Mouse (Mus musculus) kidney, postnatal 36 days (tissue): Measurements from ENCODE around the gene Arl2.
A peak's percentile ranks its signal among the peaks of the same experiment; 100 is the strongest.

Source experiments
- DNase-seq, 2 experiments: peaks; one replicate each; pipeline ENCODE4 v3.0.0; 2021 to 2022; ENCODE audit warnings: mixed read lengths in 2 of 2

Arl2 gene

DNA sequence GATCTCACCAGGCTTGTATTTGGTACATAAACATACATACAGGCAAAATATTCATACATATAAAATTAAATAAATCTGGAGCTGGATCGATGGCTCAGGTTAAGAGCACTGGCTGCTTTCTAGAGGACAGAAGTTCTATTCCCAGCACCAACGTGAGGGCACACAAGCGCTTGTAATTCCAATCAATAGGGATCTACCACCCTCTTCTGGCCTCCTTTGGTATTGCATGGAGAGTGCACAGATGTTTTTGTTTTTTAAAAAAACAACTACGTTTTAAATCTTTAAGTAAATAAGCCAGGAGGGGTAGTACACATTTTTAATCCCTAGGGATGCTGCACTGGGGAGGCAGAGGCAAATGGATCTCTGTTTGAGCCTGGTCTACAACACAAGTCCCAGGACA, 15.1 kb downstream of the Arl2 start:
- DNase-seq: peak; percentile 67 to 80

- no peak for DNase-seq
Measured at GRCm38 (mm10) chr19:6124898-6125297, 16.4 kb downstream of the Arl2 start.

DNA sequence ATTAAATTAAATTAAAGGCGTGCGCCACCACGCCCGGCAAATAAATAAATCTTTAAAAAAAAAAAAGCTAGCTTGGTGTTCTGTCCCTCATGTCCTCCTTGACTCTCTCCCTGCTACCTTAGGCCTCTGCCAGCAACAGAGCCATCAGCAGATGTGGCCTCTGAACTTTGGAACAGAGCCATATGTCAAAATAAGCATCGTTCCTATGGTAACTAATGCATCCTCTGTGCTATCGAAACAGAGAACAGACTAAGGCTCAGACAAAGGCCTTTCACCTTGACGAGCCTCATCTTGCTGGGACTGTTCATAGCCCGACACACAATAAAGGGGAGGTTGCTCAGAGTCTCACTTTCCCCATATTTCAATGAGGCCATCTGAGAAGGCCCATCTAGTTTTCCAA, 18.0 kb downstream of the Arl2 start:
- DNase-seq: no peak

- peak; percentile 14 to 22 for DNase-seq
Measured at GRCm38 (mm10) chr19:6121761-6122160, 19.6 kb downstream of the Arl2 start.

GRCm38 (mm10) chr19:6118677-6119185, 22.6 kb downstream of the Arl2 start:
- DNase-seq: no peak

GRCm38 (mm10) chr19:6117986-6118676, 23.2 kb downstream of the Arl2 start, which contains the start of gene Sac3d1:
Sac3d1 (minus strand) TSS chr19:6118650.
- DNase-seq: peak; percentile 92 to 93

DNA sequence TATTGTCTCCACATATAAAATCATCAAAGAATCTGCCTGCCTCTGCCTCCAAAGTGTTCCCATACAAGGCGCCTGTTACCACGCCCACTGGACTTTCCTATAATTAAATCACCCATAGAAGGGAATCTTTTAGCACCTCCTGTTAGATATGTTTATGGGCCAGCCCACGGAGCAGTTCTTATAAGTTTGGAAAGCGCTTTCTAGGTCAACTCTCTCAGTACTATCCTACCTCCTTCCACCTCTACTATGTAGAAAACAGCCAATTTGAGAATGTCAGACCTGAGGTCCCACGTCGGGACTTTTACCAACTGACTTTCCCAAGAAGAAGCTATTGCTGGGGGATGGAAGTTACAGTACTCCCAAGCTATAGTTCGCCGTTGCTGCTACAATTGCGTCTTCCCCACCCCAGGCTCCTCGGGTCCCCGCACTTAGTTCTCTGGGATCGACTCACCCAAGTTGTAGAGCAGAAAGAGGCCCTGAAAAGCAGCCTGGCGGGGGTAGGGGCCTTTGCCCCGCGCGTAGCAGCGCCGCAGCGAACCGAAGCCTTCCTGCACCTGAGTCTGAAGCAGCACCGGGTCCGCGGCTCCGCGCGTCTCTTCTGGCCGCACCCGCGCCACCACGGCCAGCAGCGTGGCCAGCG, 23.9 kb downstream of the Arl2 start:
- DNase-seq: no peak

- peak; percentile 49 to 75 for DNase-seq
Measured at GRCm38 (mm10) chr19:6116113-6116850, 25.1 kb downstream of the Arl2 start.

DNA sequence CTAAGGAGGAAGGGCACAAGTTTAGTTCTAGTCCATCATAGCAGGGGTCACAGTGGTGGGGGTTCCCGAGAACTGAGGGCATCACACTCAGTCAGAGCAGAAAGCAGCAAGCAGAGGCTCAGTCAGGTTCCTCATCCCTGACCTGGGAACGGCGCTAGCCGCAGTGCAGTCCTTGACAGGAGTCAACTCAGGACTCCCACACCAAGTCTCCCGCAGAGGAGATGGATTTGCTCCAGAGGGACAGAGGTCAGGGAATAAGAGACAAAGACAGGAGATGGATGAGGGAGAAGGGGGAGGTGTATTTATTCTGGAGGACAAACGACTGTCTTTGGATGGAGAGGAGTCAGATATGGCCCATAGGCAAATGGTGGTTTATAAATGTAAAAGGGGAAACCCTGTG, 28.2 kb downstream of the Arl2 start:
- DNase-seq: peak; percentile 40 to 61

- peak; percentile 36 to 42 for DNase-seq
Measured at GRCm38 (mm10) chr19:6105586-6105985, 35.8 kb downstream of the Arl2 start, which contains the start of gene Naaladl1. Naaladl1 (plus strand) TSS chr19:6105782.

GRCm38 (mm10) chr19:6104476-6104875, 36.9 kb downstream of the Arl2 start:
- no peak for DNase-seq

- no peak for DNase-seq
Measured at GRCm38 (mm10) chr19:6102169-6102853, 39.0 kb downstream of the Arl2 start.

DNA sequence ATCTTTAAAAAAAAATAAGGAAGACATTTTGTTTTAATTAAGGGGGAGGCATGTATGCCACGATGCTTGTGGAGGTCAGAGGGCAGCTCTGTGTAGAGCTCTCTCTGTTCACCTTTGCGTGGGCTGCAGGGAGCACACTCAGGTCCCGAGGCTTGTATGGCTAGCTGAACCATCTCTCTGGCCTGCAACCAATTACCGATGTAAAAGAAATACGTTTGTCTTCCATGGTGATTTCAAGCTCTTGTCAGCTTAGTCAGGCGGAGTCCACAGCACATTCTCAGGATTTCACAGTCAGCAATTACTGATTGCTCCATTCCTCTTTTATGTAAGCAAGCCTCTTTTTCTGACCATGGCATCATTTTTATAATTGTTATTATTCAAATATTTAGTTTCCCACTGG, 40.2 kb downstream of the Arl2 start:
- no peak for DNase-seq

- DNase-seq: peak; percentile 27 to 28
Measured at GRCm38 (mm10) chr19:6097847-6098246, 43.5 kb downstream of the Arl2 start.

GRCm38 (mm10) chr19:6094119-6094518, 47.2 kb downstream of the Arl2 start, which contains the start of gene AC131692.1:
AC131692.1 (plus strand) TSS chr19:6094419.
- no peak for DNase-seq

GRCm38 (mm10) chr19:6088841-6089240, 52.5 kb downstream of the Arl2 start:
- DNase-seq: no peak

DNA sequence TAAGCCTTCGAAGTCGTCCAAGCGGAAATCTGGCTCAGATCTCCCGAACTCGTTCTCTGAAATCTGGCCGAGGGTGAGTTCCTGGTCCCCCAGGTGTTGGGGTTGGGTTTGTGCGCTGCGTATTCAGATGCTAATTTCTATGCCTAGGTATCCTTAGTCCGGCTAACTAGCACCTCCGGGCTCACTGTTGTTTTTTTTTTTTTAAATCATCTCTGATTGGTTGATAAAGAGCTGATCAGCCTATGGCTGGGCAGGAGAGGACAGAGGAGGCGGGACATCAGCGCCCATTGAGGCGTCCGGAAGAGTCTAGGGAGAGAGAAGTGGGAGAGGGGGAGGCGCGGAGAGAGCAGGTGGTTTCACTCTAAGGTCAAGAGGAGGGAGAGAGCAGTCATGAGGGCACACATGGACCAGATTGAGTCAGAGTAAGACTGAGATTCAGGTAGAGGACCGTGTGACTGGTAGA, 55.9 kb downstream of the Arl2 start:
- peak; percentile 56 to 76 for DNase-seq

DNA sequence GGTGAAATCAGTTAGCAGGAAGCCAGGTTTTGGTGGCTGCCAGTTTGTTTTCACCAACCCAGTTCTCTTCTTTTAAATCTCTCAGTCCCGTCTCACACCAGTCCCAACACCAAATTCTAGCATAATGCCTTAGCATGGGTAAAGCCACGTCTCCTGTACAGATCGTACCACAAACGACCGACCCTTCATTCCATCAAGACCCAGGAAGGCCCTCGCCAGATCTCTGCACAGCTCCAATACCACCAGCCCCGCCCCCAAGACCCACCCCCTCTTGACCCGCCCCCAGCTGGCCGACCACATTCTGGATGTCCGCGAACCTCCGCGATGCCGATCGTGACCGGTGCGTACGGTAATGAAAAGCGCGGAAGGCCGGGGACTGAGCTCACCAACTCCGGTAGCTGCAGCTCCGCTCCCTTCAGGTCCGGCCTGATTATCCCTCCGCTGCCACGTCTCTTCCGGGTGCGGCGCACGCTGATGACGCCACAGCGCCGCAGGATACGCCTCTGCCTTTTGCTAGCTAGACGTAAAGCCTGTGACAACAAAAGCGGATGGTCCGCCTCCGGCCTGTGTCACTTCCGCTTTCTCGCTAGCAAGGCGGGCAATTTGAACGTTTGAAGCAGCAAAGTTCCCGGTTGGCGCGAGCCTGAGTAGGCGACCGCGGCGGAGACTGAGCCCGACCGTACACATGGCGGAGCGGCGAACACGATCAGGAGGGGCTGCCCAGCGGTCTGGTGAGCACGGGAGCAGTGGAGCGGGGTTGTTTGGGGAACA, 56.7 kb downstream of the Arl2 start, which contains the start of the genes Zfpl1 and Cdca5:
TSS of gene Zfpl1 (minus strand) at position 479 of the 771 bp plus-strand sequence.
TSS of gene Cdca5 (plus strand) at position 506 of the 771 bp plus-strand sequence.
- DNase-seq: peak; percentile 98
